Mouse (Mus musculus) kidney, adult 11 months (tissue): ENCODE measurements around the gene Olfr272.

ENCODE experiments used
- DNase-seq: peaks from one replicate; pipeline ENCODE4 v3.0.0; 2022

Olfr272 gene

DNA sequence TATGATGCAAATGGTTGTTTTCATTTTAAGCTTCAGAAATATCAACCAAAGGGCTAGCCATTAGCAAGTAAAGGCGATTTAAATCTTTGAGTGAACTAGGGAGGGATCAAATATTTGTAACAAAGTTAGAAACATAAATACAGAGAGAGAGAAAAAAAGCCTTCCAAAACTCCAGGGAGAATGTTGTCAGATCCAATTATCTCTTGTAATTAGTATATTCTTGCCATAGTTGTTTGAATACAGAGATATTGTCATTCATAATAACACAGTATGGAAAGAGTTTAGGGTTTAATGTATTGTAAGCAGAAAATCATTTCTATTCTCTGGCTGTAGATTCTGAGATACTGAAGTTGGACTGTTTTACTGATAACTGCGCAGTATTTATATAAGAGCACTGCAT, at the start of gene Olfr272:
TSS of gene Olfr272 (minus strand) at position 101 of the 400 bp plus-strand sequence.
- DNase-seq: no peak

DNA sequence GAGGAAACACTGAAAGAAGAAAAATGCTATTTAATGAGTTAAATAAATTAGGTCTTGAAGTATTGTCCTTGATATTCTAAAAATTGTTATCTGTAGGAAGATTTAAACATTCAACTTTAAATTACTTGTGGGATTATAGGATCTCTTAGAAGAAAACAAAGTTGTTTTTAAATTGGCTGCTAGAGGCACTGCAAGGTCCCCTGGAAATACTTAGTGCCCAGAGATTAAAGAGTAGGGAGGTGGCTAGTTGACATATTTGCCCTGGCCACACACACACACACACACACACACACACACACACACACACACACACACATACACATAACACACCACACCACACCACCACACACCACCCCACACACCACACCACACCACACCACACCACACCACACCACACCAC, 45.3 kb upstream of the Olfr272 start, which contains the start of gene Olfr270:
TSS of gene Olfr270 (plus strand) at position 301 of the 400 bp plus-strand sequence.
- DNase-seq: no peak

GRCm38 (mm10) chr4:52958693-52959092, 39.7 kb upstream of the Olfr272 start:
- DNase-seq: no peak

- DNase-seq: no peak
These were observed 30.0 kb upstream of the Olfr272 start for GRCm38 (mm10) chr4:52949005-52949404.

DNA sequence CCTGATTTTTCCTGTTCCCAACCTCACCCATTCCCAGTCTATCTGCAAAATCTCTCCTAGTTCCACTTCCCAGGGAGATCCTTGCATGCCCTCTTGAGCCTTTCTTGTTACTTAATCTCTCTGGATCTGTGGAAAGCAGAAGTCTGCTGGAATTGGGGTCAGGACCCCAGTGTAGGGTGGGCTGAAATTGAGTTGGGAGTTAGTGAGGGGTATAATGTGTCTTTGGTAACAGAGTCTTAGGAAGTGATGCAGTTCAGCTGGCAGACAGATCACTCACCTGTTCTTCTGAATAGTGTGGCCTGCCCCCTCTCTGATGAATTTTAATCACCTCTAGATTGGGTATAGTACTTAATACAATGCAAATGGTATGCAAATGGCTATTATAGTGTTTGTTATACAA, 27.7 kb upstream of the Olfr272 start:
- DNase-seq: no peak

GRCm38 (mm10) chr4:52930480-52930879, 11.5 kb upstream of the Olfr272 start:
- no peak for DNase-seq

- DNase-seq: no peak
These were observed 1.7 kb downstream of the Olfr272 start for GRCm38 (mm10) chr4:52917311-52917688.

DNA sequence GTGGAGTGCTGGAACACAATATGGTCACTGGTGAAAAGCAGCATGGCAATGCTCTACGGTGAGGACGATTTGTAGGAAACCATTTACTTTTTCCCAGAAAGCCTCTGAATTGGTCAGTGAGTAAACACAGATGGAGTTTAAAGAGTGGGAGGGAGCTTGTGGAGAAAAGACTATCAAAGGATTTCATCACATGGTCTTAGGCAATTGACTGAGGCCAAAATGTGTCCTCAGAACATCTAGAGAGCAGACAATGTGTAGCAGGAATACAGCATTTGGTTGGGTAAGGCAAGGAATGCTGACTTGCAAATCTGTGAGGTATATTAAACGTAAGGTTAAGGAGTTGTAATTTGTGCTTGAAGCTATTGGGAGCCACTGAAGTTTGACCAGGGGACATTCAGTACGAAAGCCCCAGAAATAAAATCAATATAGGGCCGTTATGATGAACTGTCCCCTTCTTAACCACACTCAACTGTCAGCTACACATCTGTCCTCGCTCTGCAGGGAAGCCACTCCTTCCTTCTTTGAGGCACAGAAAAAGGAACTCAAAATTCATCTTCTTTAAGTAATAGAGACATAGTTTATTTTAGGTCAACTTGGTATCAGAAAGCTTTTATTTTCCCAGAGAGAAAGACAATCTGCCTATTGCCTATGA, 2.2 kb downstream of the Olfr272 start:
- no peak for DNase-seq

DNA sequence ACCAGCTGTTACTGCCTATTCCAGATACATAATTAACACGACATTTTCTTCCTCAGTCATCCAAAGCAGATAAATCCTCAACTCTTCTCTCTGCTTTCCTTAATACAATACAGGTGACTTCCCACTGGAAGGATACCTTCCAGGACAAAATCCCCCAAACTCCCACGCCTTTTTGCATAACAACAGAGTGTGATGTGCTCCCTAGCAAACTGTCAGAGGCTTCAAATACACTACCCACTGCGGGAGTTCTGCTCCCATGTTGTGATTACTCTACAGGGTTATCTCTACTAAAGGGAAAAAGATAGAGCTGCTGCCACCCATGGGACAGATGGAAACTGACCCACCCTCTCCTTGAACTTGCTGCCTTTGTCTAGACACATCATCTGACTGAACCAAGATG, 6.6 kb downstream of the Olfr272 start:
- DNase-seq: no peak

- no peak for DNase-seq
These were observed 9.4 kb downstream of the Olfr272 start for GRCm38 (mm10) chr4:52909542-52909941.

GRCm38 (mm10) chr4:52864156-52864555, 54.8 kb downstream of the Olfr272 start:
- DNase-seq: no peak
